Mouse (Mus musculus) adrenal gland, postnatal 14 days (tissue): ENCODE results near the gene Atg2b. TPM values are rescaled to one million over a fixed set of nuclear protein-coding genes. Genes with fewer than 3 reads are reported as not detected.

ENCODE experiments used
- DNase-seq: peaks from one replicate; pipeline ENCODE4 v3.0.0; 2021; ENCODE audit warnings: mixed read lengths
- total RNA-seq: library from RNA; stranded (reverse); gene quantifications from 2 replicates; pipeline ENCODE4 v1.2.3, GENCODE M21; 2021

The Atg2b gene
- total RNA-seq, 1 experiment from 2014 or later, result 27.7 TPM

DNA sequence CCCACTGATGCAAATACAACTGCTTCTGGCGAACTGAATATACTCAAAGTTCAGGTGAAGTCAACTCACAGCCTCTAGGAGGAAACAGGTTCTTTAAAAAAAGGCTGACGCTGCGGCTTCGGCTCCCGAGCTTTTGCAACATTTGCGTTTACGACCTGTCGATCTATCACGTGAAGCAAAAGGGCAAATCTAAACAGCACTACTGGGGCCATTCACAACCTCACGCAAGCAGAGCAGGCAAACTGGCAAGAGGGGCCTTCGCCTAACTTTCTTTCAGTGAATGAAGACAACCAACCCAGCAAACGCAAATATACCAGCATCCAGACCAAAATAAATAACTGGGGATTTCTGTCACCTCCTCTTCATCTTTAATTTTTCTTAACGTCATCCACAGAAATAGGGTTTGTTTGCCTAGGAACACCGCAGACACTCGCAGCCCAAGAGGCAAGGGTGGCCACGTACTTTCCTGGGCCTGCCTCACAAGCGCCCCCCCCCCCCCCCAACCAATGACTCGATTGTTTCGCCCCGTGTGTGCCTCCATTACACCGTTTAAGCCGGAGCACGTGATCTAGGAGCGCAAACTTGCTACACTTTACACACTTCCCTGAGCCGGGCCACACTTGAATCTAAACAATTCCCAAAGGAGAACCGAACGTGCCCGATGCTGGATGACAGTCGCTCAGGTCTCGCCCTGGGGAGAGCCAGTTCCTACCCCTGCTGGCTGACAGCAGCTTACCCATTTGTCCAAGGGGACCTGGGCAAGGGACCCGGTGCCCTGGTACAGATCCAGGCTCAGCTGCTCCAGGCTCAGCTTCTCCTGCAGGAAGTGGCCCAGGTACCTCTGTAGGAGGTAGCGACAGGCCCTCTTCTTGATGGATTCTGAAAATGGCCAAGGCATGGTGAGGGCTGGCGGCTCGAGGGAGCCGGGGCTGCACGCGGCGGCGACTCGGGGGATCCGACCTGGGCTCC, 794 bp downstream of the Atg2b start, which contains the start of gene Gskip:
Gene Gskip, plus strand, starts transcription at position 897 of the 969 bp plus-strand sequence.
- peak; percentile 64 for DNase-seq

DNA sequence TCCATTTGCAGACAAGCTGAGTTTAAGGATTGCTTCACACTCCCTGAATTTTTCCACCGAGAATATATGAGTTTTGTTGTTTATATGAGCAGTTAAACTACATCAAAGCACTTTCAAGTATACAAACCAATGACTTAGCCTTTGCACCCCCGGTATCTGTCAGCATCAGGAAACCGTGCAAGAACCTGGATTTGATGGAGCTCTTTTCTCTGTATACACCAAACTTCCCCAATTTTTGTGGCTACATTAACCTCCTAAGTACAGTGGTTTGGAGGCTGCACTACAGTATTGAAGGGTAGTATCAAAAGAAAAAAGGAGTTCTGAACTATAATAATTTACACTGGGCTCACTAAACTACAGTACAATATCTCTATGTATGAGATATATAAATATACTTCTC, 6.2 kb downstream of the Atg2b start:
- DNase-seq, result no peak

DNA sequence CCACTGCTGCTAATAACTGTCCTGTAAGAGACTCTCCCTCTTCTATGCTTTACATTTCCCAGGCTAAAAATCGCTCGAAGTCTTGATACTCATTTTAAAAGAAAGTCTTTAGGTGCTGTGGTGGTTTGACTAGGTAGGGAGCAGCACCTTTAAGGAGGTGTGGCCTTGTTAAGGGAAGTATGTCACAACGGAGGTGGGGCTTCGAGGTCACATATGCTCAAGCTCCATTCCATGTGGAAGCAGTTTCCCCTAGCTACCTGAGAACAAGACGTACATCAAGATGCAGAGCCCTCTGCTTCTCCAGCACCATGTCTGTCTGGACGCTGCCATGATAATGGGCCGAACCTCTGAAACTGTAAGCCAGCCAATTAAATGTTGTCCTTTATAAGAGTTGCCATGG, 6.8 kb downstream of the Atg2b start:
- no peak for DNase-seq

DNA sequence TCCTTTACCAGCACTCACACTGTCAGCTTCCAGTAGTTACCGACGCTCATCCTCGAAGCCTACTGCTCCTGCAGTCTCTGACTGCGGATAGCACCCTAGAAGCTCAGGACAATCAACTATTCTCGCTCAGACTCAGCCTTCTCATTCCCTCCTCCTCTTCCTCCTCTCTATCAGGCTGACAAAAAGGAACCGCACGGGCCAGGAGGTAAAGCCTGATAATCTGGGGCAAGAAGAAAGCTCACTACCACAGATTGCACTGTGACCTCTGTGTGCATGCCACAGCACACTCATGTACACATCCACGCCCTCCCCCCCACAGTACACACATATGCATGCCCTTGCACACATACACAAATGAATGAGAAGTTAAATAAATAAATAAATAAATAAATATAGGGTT, 8.7 kb downstream of the Atg2b start:
- no peak for DNase-seq

DNA sequence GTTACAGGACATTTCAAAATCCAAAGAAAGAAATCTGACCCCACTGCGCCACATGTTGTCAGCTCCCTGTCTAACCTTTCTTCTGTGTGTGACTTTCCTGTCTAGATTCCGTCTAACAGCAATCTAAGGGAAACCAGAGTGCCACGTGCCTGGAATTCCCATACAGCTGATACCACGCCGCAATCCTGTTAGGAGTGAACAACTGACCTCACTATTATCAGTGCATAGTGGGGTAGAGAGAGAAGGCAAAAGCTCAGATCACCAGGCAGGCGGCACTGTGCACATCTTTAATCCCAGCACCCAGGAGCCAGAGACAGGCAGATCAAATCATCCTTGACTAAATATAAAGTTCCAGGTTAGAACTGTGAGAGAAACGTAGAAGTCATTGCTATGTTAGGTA, 29.2 kb downstream of the Atg2b start:
- no peak for DNase-seq

DNA sequence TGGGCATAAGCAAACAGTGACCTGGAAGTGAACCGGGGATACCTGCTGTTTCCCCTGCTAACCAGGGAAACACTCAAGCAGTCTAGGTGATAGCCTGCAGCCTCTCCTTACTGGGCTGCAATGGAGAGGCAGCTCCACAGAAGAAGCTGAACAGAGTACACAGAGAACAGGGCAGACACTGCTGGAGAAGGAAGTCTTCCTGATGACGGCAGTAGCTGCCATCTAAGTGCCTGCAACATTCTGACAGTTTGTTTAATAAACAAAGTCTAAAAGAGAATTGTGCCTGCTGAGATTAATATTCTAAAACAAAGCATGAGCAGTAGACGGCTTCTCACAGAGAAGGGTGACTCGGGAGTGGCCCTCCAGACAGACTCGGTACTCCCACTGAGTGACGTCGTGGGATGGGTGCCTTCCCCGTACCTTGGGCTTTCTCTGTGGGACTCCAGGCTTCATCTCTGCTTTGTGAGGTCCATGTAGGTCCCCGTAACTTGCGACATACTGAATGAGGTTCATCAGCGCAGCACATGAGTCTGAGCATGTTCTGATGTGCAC, 42.2 kb downstream of the Atg2b start:
- no peak for DNase-seq

DNA sequence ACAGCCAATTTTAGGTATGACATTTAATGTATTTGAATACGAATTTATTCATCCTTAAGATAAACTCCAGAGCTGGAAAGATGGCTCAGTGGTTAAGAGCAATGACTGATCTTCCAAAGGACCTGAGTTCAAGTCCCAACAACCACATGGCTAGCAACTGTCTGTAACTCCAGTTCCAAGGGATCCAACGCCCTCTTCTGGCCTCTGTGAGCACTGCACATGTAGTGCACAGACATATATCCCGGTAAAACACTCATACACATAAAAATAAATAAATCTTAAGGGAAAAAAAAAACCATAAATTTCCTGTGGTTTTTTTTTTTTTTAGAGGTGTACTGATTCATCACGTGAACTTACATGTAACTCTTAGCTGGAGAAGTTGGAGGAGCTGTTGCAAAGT, 47.5 kb downstream of the Atg2b start:
- no peak for DNase-seq

DNA sequence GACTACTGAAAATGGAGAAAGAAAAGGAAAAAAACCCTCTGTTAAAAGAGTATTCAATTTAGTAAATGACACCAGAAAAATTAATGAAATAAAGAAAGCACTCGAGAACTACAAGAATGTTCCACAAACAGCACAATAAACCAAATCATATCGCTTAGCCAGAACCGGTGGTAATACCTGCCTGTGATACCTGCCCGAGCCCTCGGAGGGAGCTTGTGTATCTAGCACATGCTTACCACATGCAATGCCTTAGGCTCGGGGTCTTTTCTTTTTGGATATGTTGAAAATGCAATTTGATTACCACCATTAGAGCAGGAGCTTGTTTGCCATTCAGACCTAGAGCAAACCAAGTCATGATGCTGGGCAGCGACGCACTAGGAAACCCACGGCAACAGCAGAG, 48.5 kb downstream of the Atg2b start:
- DNase-seq, result no peak

DNA sequence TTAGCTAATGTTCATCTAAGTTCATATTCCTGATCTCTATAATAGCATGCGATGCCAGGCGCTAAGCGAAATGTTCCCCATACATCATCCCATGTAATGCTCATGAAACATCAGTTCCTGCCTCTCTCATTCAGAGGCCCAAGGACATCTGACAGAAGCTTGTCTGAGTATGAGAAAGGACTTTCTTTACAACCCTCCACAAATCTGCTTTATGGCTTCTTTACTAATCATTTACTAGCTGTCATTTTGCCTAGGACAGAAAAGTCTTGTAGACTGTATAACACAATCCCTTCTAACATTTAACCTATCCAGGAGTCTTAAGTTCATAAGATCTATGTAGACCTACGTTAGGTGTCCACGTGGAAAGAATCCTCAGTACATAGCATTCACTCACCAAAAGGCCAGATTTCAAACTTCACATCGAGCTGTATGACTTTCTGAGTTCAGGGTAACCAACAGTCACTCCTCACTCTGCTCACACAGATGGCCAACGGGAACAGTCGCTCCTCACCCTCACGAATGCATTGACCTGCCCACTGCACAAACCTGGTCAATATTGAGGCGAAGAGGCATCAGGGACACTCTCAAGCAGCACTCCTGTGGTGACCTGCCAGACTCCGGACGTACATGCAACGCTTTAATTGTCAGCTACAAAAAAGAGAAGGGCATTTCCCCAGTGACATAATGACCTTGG, 50.5 kb downstream of the Atg2b start:
- DNase-seq, result no peak

DNA sequence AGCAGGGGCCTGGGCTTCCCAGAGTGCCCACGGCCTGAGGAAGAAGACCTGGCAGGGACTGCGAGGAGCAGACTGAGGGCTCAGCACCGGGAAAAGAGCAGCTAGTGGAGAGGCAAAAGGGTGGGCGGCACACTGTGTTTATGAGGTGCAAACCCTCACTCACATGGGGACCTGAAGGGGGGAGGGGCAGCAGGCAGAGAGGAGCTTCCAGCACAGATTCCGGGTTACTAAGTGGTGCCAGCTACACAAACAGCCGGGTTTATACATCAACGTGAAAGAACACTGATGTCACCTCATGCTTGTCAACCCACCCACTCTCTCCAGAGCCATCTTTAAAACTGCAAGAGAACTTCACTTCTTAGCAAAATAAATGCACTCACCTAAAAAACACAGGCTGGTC, 59.2 kb downstream of the Atg2b start:
- no peak for DNase-seq

DNA sequence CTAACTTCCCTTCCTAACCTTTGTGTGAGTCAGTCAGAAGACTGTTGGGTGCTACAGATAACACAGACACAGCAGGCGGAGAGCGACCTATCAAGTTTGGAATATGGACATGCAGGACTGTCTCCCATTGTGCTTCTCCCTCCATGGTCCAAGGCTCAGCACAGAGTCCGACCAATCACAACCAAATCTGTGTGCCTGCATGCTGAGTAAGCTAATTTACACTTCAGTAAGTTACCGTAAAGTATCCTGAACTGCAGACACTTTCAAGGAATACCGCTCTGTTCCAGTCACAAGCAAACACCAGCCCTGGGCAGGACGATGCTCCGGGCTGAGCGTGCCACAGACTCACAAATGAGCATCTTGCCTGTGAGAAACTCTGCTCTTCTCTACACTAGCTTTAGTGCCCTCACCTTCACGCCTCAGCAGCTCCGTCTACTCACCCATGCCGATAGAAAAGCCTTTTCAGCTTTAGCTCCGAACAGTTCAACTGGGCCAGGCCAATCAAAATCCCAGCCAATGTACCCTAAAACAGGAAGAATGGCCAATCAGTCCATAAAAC, 62.0 kb downstream of the Atg2b start:
- no peak for DNase-seq

DNA sequence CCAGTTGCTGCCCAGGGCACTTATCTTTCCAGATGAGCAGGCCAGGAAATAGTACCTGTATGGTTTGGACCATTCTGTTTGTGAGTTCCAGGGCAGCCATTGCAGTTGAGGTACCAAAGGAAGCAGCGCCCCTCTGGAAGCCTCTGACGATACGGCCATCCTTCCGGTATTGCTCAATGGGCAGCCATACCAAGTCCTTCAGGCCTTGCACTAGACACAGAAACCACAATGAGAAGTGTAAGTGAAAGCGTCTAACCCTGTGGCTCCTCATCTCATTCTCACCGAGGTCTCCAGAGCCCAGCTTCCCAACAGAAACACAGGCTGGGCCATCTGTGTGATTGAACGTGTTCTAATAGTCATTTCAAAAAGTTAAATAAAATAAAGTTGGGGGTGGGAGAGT, 63.0 kb downstream of the Atg2b start:
- peak; percentile 1 for DNase-seq

DNA sequence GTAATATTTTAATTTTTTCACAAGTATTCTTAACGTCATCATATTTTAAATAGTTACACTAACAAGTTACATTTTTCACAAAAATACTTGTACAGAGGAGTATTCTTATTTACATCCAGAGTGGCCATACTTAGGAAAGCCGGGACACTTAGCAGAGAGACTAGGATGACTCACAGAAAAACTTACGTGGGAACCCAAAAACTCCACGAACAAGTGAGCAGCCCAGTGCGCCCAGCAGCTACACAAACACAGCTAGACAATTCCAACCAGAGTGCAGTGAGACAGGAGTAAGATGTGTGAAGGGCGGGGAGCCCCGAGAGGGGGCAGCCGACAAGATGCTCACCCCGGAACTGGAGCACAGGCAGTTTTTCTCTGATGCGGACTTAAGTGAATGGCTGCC, 71.5 kb downstream of the Atg2b start:
- no peak for DNase-seq

DNA sequence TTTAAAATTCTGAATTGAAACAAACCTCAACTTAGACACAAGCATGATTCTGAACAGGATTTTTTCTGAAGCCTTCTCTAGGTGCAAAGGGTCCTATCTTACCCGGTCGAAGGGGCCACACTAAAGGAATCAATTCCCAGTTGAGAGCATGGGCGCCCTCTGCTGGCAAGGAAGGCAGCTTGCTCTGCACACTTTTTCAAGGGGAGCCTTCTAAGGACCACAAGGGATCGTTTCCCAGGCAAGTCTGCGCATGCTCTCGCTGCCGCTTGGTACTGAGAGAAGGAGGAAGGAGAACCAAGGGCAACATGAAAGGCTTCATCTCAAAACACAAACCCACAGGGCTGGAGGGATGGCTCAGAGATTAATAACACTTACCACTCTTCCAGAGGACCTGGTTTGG, 73.3 kb downstream of the Atg2b start:
- DNase-seq, result peak; percentile 75

DNA sequence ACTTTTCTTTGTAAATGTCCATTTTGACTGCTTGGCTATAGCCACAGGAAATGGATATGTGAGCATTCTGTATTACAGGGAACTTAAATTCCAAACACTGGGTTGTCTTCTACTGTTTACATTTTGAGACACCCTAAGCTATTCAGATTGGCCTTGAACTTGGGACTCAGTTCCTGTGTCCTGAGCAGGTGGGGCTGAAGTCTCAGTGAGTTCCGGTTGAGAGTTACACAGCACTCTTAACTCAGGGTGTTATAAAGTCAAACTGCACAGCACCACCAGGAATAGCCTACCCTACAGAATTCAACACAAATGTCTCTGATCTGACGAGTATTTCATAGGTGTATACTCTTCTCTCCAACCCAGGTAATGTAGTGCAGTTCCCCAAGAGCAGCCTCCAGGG, 74.0 kb downstream of the Atg2b start:
- DNase-seq, result no peak

DNA sequence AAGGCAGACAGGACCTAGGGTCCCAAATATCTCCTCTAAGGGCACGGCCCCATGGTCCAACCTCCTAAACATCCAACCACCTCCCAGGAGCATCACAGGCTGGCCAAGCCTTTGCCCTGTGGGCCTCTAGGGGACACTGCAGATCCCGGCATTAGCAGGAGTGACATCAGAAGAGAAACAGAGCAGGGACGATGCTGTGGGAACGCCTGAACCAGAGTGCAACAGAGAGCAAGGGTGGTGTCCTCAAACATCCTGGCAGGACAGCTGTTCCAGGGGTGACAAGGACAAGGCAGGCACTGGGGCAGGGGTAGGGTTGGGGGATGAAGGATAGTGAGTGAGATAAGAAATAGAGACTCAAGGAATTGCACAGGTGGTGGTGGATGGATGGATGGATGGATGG, 78.1 kb downstream of the Atg2b start:
- DNase-seq, result no peak

DNA sequence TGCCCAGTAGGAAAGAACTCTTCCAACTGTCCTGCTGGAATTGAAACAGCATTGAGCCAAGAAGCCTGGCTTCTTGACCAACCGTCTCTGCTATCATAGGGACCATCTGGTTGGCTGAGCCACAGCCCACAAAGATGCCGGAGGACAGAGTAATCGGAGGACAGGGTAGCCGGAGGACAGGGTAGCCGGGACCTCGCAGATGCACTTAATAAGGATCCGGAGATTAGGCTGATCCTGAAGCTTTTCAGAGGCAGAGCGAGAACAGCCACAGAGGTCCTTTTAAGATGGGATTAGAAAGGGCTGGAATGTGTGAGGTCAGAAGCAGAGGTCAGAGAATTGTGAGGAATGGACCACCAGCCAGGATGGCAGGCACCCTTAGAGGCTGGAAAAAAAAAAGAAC, 79.8 kb downstream of the Atg2b start:
- no peak for DNase-seq

DNA sequence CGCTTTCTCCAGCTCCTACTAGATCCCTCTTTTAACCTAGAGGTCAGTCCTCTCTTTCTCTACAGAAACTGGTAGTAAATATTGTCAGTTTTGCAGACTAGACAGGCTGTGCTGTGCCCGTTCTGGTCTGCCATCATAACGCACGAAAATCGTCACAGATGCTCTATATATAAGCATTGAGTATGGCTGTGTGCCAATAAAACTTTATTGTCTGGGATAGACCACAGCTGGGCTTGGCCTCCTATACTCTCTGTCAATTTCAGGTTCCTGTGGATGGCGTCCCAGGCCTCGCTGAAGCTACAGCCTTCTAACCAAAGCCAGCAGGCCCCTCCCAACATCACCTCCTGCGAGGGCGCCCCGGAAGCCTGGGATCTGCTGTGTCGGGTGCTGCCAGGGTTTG, 81.1 kb downstream of the Atg2b start:
- no peak for DNase-seq

DNA sequence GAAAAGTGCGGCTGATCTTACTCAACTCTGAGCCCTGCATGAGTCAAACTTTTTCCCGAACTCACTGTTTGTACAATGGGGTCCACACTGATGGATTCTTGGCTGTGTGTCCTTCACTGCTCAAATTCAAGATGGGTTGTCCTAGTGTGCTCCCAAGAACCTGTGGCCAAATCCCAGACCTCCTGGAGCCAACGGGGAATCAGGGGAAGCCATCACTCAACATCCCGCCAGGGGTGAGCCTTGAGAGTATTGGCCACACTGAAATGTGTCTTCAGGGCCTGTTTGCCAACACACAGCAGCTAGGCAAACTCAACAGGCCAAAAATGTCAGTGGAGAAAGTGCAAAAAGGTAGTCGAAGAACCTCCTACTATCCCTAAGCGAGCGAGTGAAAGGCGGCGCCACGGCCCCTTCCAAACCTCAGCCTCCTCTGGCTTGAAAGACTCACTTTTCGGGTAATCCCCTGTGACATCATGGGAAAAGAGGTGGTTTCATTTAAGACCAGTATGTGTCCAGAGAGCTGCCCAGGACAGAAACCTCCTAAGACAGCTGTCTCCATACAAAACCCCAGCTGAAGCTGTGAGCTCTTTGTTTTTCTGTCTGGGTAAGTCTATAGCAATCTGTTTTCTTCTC, 82.3 kb downstream of the Atg2b start, which contains the start of gene Bdkrb1:
Gene Bdkrb1, plus strand, starts transcription at position 505 of the 630 bp plus-strand sequence.
- no peak for DNase-seq

DNA sequence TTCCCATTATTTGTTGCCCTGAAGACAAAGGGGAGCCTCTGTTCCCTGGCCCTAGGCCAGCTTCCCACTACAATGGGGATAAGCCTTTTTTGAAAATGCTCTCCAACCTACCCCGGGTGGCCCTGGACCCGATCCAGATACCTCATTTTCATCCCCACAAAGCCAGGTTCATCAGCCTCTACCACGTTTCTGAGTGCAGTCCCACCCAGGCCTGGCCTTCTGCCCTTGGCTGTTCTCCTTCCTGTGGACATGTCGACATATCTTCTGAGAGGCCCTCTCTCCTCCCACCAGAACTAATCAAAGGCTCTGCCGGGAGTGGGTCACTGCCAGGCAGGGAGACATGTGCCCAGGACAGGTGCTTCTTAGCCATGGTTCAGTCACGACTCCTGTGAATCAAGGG, 83.4 kb downstream of the Atg2b start:
- DNase-seq, result no peak

DNA sequence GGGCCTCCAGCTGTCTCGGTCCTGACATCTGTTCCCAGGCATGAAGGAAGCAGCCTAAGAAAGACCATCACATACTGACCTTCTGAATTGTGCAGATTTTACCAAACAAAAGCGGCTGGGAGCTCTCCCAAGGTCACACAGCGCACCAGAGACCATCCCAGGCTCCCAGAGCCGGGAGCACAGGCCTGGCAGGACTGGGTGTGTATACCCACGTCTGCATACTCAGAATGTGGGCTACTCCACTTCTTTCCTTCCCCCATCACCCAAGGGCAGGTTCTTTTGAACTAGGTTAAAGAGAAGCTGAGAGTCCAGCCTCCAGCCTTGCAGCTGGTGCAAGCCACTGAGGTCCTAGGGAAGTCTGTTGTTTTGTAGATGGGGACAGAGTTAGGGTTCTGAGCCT, 85.9 kb downstream of the Atg2b start:
- DNase-seq, result peak; percentile 28

DNA sequence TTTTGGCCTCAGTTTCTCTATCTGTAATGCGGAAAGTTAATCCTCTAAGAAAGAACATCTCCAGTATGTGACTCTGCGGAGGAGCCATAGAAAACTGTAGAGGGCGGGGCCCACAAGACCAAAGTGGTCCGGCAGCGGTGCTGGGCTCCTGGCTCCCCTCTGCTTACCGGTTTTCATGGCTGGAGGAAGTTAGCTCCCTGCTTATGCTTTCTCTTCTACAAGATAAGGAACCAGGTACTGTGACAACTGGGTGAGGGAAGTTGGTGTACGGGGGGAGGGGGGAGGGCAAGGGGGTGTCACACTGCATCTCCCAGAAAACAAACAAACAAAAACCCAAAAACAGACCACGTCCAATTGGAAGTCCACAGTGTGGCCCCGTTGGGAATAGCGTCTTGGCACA, 86.5 kb downstream of the Atg2b start:
- DNase-seq, result no peak
